Mouse (Mus musculus) small intestine, adult 2 months (tissue): ENCODE results near the gene Snap91. TPM values are rescaled to one million over a fixed set of nuclear protein-coding genes. Genes with fewer than 3 reads are reported as not detected.

Experiments
- H3K27ac ChIP-seq: fragments of 200-500 bp; 2 replicates; pipeline ENCODE4 v1.5.1; 2012; ENCODE audit warnings: low read depth, low read length, control low read depth, inconsistent platforms; ENCODE audit not compliant: insufficient read depth
- H3K27me3 ChIP-seq: fragments of 200-500 bp; 2 replicates; pipeline ENCODE4 v1.6.1; 2012; ENCODE audit warnings: mild to moderate bottlenecking, moderate library complexity, low read length, inconsistent platforms; ENCODE audit not compliant: control insufficient read depth, insufficient read depth
- H3K36me3 ChIP-seq: fragments of 200-500 bp; 2 replicates; pipeline ENCODE4 v1.6.1; 2012; ENCODE audit warnings: mild to moderate bottlenecking, low read length, control low read depth, inconsistent platforms; ENCODE audit not compliant: control insufficient read depth, insufficient read depth
- H3K4me1 ChIP-seq: fragments of 200-500 bp; 2 replicates; pipeline ENCODE4 v1.6.1; 2012; ENCODE audit warnings: low read length, inconsistent platforms, mixed read lengths; ENCODE audit not compliant: control insufficient read depth, insufficient read depth, insufficient read length
- H3K4me3 ChIP-seq: fragments of 200-500 bp; 2 replicates; pipeline ENCODE4 v1.5.1; 2012; ENCODE audit warnings: low read depth, mild to moderate bottlenecking, control low read depth, inconsistent platforms, low read length, moderate library complexity
- CTCF ChIP-seq: fragments of 200-500 bp; IDR thresholded peaks from 2 replicates; pipeline ENCODE4 v1.5.1; 2012; ENCODE audit warnings: low read depth, mild to moderate bottlenecking, control low read depth, inconsistent platforms, low read length, moderate library complexity, mixed read lengths; ENCODE audit not compliant: insufficient replicate concordance, insufficient read length; ENCODE audit errors: extremely low read depth
- POLR2A ChIP-seq: fragments of 200-500 bp; IDR thresholded peaks from 2 replicates; pipeline ENCODE4 v1.6.1; 2012; ENCODE audit warnings: low read depth, mild to moderate bottlenecking, control low read depth, inconsistent platforms, low read length, moderate library complexity
- WGBS: fragments of 180-500 bp; shearing (Covaris S2); methylation state at CpG from one replicate; pipeline ENCODE4 v1.1.7; 2018; 5-methylcytosine and 5-hydroxymethylcytosine counted together
- polyA plus RNA-seq: library from polyadenylated mRNA; depleted of rRNA; stranded (reverse); fragments of >200 nt; gene quantifications from 2 replicates; pipeline ENCODE4 v1.2.3, GENCODE M21; 2012

Gene Snap91
- polyA plus RNA-seq, 1 experiment: 0.55 TPM

GRCm38 (mm10) chr9:86734795-86735194 is 145.7 kb downstream of the Snap91 start:
- Histone ChIP-seq H3K27me3 (no peaks in the 10 kb centered on the region), H3K4me3 (no peak overlapping the region), H3K4me1 (peaks cover 5% of the 10 kb centered on the region), H3K36me3 (no peaks in the 10 kb centered on the region), H3K27ac (no peak overlapping the region)
- TF ChIP-seq POLR2A: no peak
- no peak for TF ChIP-seq CTCF
- 32% methylated on average over 9 of the region's 9 CpGs for WGBS

DNA sequence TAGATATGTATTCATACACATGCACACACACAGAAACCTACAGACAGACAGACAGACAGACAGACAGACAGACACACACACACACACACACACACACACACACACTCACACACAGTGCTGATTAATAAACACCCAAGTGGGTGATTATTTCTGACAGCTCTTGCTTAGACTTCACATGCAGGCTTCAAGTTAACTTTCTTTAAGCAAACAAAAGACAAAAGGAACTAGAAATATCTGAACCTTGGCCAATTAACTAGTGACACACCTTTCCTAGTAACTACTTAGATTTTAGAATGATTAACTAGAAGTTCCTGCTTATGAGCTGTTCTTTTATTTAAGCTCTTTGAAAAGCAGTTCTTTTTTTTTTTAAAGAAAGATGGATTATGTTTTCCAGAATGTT is 146.1 kb downstream of the Snap91 start:
- TF ChIP-seq CTCF (no peak), POLR2A (no peak)
- no peaks in the 10 kb centered on the region for H3K36me3 ChIP-seq
- no peaks in the 10 kb centered on the region for H3K27me3 ChIP-seq
- H3K27ac ChIP-seq: no peak overlapping the region
- H3K4me1 ChIP-seq: peaks cover 5% of the 10 kb centered on the region
- H3K4me3 ChIP-seq: no peak overlapping the region

DNA sequence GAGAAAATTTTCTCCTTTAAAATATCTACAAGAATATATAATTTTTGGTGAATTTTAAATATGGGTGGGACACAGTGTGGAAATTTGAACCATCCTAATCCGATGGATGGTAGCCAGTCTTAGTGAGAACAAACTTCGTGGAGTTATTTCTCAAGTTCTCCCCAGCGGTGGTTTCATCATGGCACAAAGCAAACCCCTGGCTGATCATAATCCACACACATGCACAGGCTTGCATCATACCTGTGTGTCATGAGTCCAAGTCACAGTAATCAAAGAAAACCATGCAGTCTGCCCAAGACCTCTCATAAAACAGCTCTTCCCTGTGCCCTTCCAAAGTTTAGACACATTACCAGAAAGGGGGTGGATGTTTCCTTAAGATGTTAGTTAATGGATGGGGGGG is 150.6 kb downstream of the Snap91 start:
- no peak overlapping the region for H3K27ac ChIP-seq
- H3K36me3 ChIP-seq: no peaks in the 10 kb centered on the region
- no peak overlapping the region for H3K4me3 ChIP-seq
- TF ChIP-seq CTCF (no peak), POLR2A (no peak)
- 91% methylated on average over 3 of the region's 3 CpGs for WGBS
- H3K4me1 ChIP-seq: peaks cover 4% of the 10 kb centered on the region; the same call in 1 of the 2 replicates
- H3K27me3 ChIP-seq: no peaks in the 10 kb centered on the region

DNA sequence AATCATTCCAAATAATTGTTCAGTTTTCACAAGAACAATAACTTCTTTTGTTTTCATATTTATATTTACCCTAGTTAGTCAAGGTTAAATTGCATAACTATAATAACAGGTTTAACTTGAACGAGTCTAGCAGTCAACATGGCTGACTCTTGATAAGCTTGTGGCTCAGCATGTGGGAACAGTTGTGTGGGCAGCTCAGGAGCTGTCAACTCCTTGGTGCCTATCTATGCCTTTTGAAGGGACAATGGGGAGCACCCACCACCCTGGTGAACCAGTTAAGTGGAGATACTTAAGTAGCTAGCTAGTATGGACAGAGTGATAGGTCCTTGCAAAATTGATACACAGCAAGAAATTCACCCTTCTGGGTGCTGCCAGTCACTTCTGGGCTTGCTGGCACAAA is 151.4 kb downstream of the Snap91 start:
- peaks cover 2% of the 10 kb centered on the region; the same call in 1 of the 2 replicates for H3K4me1 ChIP-seq
- TF ChIP-seq CTCF: no peak
- TF ChIP-seq POLR2A: no peak
- H3K36me3 ChIP-seq: no peaks in the 10 kb centered on the region
- no peak overlapping the region for H3K27ac ChIP-seq
- no peak overlapping the region for H3K4me3 ChIP-seq
- no peaks in the 10 kb centered on the region for H3K27me3 ChIP-seq
- WGBS: 29% methylated on average over 1 of the region's 1 CpGs

DNA sequence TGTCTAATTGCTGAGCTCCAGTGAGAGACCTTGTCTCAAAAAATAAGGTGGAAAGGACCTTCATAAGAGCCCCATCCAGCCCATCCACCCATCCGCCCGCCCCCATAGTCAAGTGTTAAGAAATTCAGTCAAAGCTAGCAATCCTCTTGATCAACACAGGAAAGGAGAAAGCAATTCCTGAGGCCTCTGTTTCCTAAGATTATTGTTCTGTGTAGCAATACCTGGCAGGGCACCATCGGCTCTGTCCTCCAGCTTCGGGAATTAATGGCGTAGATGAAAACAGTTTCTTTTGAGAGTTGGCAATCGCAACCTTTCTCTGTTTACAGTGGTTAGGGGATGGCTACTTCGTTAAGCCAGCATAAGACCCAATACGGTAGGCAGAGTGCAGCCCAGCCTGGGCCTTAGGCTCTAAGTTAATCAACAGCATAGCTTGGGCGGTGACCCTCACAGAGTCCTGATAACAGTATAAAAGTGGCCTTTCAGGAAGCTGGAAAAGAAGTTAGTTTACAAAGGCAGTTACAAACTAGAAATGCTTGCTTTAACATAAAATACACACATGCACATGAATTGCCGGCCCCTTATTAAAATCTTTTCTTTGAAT is 152.1 kb downstream of the Snap91 start:
- WGBS: 54% methylated on average over 10 of the region's 10 CpGs
- Histone ChIP-seq H3K36me3 (no peaks in the 10 kb centered on the region), H3K4me3 (no peak overlapping the region), H3K27ac (no peak overlapping the region), H3K27me3 (no peaks in the 10 kb centered on the region), H3K4me1 (peaks cover 2% of the 10 kb centered on the region; the same call in 1 of the 2 replicates)
- TF ChIP-seq CTCF: no peak
- no peak for TF ChIP-seq POLR2A

- no peak overlapping the region for H3K4me3 ChIP-seq
- H3K27ac ChIP-seq: no peak overlapping the region
- H3K27me3 ChIP-seq: no peaks in the 10 kb centered on the region
- TF ChIP-seq POLR2A (no peak), CTCF (no peak)
- WGBS: 90% methylated on average over 5 of the region's 5 CpGs
- peaks cover 2% of the 10 kb centered on the region; the same call in 1 of the 2 replicates for H3K4me1 ChIP-seq
- no peaks in the 10 kb centered on the region for H3K36me3 ChIP-seq
Observed at GRCm38 (mm10) chr9:86726381-86726720, 154.1 kb downstream of the Snap91 start.

DNA sequence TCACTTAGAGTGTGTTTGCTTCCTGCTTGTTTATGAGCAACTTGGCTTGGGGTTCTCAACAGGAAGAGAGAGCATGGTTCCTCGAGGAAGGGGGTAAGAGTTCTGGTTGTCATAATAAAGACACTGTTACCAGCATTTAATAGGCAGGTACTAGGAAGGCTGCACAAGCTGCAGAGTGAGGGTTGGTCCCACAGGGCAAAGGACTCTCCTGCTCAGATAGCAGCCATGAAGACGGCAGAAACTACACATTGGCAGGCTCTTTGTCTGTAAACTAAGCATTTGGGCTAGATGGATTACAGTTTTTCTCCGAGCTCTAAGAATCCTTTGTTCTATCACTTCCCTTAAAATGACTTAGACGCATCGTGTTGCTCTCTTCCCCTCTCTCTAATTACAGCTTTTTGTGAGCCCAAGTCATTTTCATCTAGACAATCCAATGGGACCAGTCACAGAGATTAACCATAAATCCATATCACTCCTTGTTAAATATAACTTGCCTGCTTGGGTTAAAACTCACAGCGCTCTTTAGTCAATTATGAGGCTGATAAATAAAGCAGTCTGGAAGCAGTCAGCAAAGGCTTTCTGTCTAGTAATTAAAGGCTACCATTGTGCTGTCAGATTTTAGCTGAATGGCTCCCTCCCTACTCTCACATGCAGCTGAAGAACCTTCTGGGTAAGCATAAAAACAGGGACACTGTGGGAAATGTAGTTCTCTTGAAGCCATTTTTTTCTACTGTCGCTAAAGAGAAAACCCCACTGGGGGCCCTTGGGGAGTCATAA is 154.7 kb downstream of the Snap91 start:
- Histone ChIP-seq H3K4me3 (no peak overlapping the region), H3K4me1 (peaks cover 2% of the 10 kb centered on the region; the same call in 1 of the 2 replicates), H3K36me3 (no peaks in the 10 kb centered on the region), H3K27ac (no peak overlapping the region), H3K27me3 (no peaks in the 10 kb centered on the region)
- TF ChIP-seq CTCF (no peak), POLR2A (no peak)
- WGBS: 51% methylated on average over 7 of the region's 7 CpGs
